Comparison of ENCODE assay signal across 13 mouse cellular contexts in genomic region chr17:26198892-26199291, GRCm38 (mm10). TPM values are rescaled to one million over a fixed set of nuclear protein-coding genes. Genes with fewer than 3 reads are reported as not detected.
DNase-seq lines count a peak whose midpoint lies in the region; ATAC-seq and TF ChIP-seq lines count a peak whose summit lies in the region.
"Had no signal": no experiment of that assay in that cellular context is flagged by ENCODE, and none has a peak within 500 bp of the region (broad histone marks: within the 10 kb centered on the region; RNA-seq: fewer than 3 reads in every experiment).

Gene Pdia2, minus strand, starts transcription at chr17:26199087.

- H3K27me3 ChIP-seq in hindbrain, embryonic 10.5 days (ENCODE audit: insufficient read depth, poor library complexity, severe bottlenecking): peaks cover 55% of the 10 kb centered on the region
- peaks cover 41% of the 10 kb centered on the region for H3K27me3 ChIP-seq in hindbrain, embryonic 11.5 days (ENCODE audit: control insufficient read depth, insufficient read depth, low read length)
- H3K27me3 ChIP-seq in intestine, postnatal 0 days (replicated peaks; ENCODE audit: control insufficient read depth, insufficient read depth, low read length): peaks cover 23% of the 10 kb centered on the region

- DNase-seq in hindbrain, embryonic 10.5 days (ENCODE audit: low spot score): no peak
- DNase-seq in hindbrain, embryonic 11.5 days (ENCODE audit: low spot score): no peak
- DNase-seq in c-Kit-positive CD71-positive TER-119-negative erythroid progenitor cells, embryonic 14.5 days (ENCODE audit: low read depth): peak; percentile 77
- DNase-seq in spleen, postnatal 36 days (ENCODE audit: low spot score in 2 of 2): peak; percentile 30 to 47
- no peak for DNase-seq in embryo, embryonic 10 days (ENCODE audit: low spot score)
- no peak for DNase-seq in adrenal gland, postnatal 25 days
- DNase-seq in layer of hippocampus, postnatal 14 days (ENCODE audit: low spot score in 2 of 2): no peak
- DNase-seq: adrenal gland, adult 2 months; cerebellum, adult 9-11 months; lung, adult 18-20 months; thymus, adult 2 months had no signal

- H3K36me3 ChIP-seq in hindbrain, embryonic 10.5 days: peaks cover 54% of the 10 kb centered on the region
- no peaks in the 10 kb centered on the region for H3K36me3 ChIP-seq in hindbrain, embryonic 11.5 days (ENCODE audit: control insufficient read depth, insufficient read depth, low read length)
- H3K36me3 ChIP-seq in intestine, postnatal 0 days (ENCODE audit: control insufficient read depth, insufficient read depth): peaks cover 35% of the 10 kb centered on the region

- H3K9ac ChIP-seq in hindbrain, embryonic 11.5 days (ENCODE audit: low read depth, low read length): no peak within 1 kb of the TSS
- no peak within 1 kb of the TSS for H3K9ac ChIP-seq in intestine, postnatal 0 days (ENCODE audit: low read depth, low read length)

- H3K4me1 ChIP-seq in hindbrain, embryonic 10.5 days (replicated peaks): peaks cover 37% of the 10 kb centered on the region
- H3K4me1 ChIP-seq in hindbrain, embryonic 11.5 days (replicated peaks; ENCODE audit: control insufficient read depth, insufficient read depth, low read length): peaks cover 8% of the 10 kb centered on the region; the same call in 1 of the 2 replicates
- no peaks in the 10 kb centered on the region; the same call in 1 of the 2 replicates for H3K4me1 ChIP-seq in intestine, postnatal 0 days (replicated peaks; ENCODE audit: control insufficient read depth, insufficient read depth, low read length)

- WGBS in hindbrain, embryonic 10.5 days: 82% methylated on average over 4 of the region's 4 CpGs
- WGBS in hindbrain, embryonic 11.5 days: 79% methylated on average over 4 of the region's 4 CpGs
- 37% methylated on average over 4 of the region's 4 CpGs for WGBS in intestine, postnatal 0 days

- ATAC-seq in hindbrain, embryonic 11.5 days (ENCODE audit: low FRiP score): no peak
- ATAC-seq in intestine, postnatal 0 days: no peak

- H3K4me2 ChIP-seq in hindbrain, embryonic 11.5 days (replicated peaks; ENCODE audit: low read depth, low read length): no peak within 1 kb of the TSS
- H3K4me2 ChIP-seq in intestine, postnatal 0 days (replicated peaks; ENCODE audit: low read depth): no peak within 1 kb of the TSS

- no peaks in the 10 kb centered on the region for H3K9me3 ChIP-seq in hindbrain, embryonic 10.5 days
- H3K9me3 ChIP-seq in hindbrain, embryonic 11.5 days (ENCODE audit: control insufficient read depth, low read length): no peaks in the 10 kb centered on the region
- no peaks in the 10 kb centered on the region for H3K9me3 ChIP-seq in intestine, postnatal 0 days (ENCODE audit: control insufficient read depth)

- peak within 1 kb of the TSS; percentile 64; the same call in 1 of the 2 replicates for H3K4me3 ChIP-seq in hindbrain, embryonic 10.5 days
- H3K4me3 ChIP-seq in hindbrain, embryonic 11.5 days (ENCODE audit: low read depth, low read length): no peak within 1 kb of the TSS
- no peak within 1 kb of the TSS for H3K4me3 ChIP-seq in intestine, postnatal 0 days (ENCODE audit: low read depth, low read length)

- no peak for TF ChIP-seq CTCF in intestine, postnatal 0 days (IDR thresholded peaks at IDR 0.05; ENCODE audit: low read depth)

- H3K27ac ChIP-seq in hindbrain, embryonic 10.5 days: no peak within 1 kb of the TSS
- H3K27ac ChIP-seq in hindbrain, embryonic 11.5 days (ENCODE audit: low read depth, low read length): no peak within 1 kb of the TSS
- no peak within 1 kb of the TSS for H3K27ac ChIP-seq in intestine, postnatal 0 days (ENCODE audit: low read depth, low read length)
- H3K27ac ChIP-seq: kidney, postnatal 0 days had no signal

RNA-seq across cellular contexts. Expression of gene Pdia2, which starts in this region (rescaled TPM):
- 0.55 and 1.3 TPM in 2 replicates for polyA plus RNA-seq in hindbrain, embryonic 10.5 days (2016; fragmentation: Nextera tagmentation; extraction: Ambion mirVana)
- 0.27 and 0.46 TPM in 2 replicates for polyA plus RNA-seq in hindbrain, embryonic 11.5 days (2014; fragmentation: Nextera tagmentation; extraction: Ambion mirVana)
- 9.9 and 16.3 TPM in 2 replicates for polyA plus RNA-seq in intestine, postnatal 0 days (2015; fragmentation: Nextera tagmentation; extraction: Ambion mirVana)
- total RNA-seq in adrenal gland, postnatal 25 days (2021): 1.6 and 2.3 TPM in 2 replicates
- total RNA-seq in layer of hippocampus, postnatal 14 days (2021): under 1 TPM in 1 of 2 experiments, not detected in 1; 0.18 TPM
- polyA plus RNA-seq: thymus, adult 2 months had no signal

Comparison
In these comparisons a context has a peak if more than half of its experiments do, and no peak if none do; other contexts are left out.
1. DNase-seq: peak in c-Kit-positive CD71-positive TER-119-negative erythroid progenitor cells, embryonic 14.5 days (single experiment) and spleen, postnatal 36 days (2 of 2); none in hindbrain, embryonic 10.5 days (single experiment), hindbrain, embryonic 11.5 days (single experiment), embryo, embryonic 10 days (single experiment), adrenal gland, postnatal 25 days (single experiment) and layer of hippocampus, postnatal 14 days (0 of 2).